Mouse (Mus musculus): ENCODE measurements around the gene Pkp4.

DNA sequence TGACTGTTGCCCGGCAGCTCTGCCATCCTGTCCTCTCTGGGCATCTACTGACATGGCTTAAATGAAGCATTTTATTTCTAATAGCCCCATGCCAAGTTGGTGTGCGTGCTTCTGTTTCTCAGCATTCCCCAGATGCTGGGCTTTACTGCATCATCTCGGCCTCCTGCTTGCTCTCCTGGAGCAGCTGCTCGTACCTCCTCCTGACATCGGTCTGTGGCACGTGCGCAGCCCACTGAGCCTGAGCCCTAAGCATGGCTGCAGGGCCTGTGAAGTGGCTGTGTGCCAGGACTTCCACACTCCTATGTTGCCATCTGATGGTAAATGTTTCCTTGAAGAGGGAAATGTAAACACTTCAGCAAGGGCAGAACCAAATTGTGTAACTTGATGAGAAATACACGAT is 30.8 kb downstream of the Pkp4 start:
- no peak for TF ChIP-seq CTCF (IDR thresholded peaks at IDR 0.05; ENCODE audit: extremely low read depth, insufficient read depth, low read length)
- TF ChIP-seq POLR2A (IDR thresholded peaks at IDR 0.05; ENCODE audit: extremely low read depth, insufficient read depth, low read length) = no peak

Data from cortical plate, adult 2 months (tissue).